Mouse (Mus musculus) heart, postnatal 0 days (tissue): ENCODE data around the gene Ptpn11. TPM values are rescaled to one million over a fixed set of nuclear protein-coding genes. Genes with fewer than 3 reads are reported as not detected.
"Not testable (repeated sequence)": the region's sequence is repeated elsewhere in the genome, so short reads cannot be mapped to it uniquely, and the experiment has no call there.

Experiments used
- ATAC-seq: fragments of 200-750 bp; cut with Nextera tagmentation; 2 replicates; pipeline ENCODE4 v1.8.0; 2017; ENCODE audit warnings: low read depth, moderate number of reproducible peaks, moderate library complexity; ENCODE audit not compliant: insufficient read depth
- DNase-seq: peaks from one replicate; pipeline ENCODE4 v3.0.0-alpha.2; 2016; ENCODE audit warnings: low spot score
- H3K27ac ChIP-seq: fragments of 300-500 bp; sonication (generic); 2 replicates; pipeline ENCODE4 v1.5.1; 2014; ENCODE audit warnings: low read depth, mild to moderate bottlenecking
- H3K27me3 ChIP-seq: fragments of 300-500 bp; sonication (generic); 2 replicates; pipeline ENCODE4 v1.6.1; 2014; ENCODE audit warnings: low read length, mixed read lengths; ENCODE audit not compliant: control insufficient read depth, insufficient read depth
- H3K36me3 ChIP-seq: fragments of 300-500 bp; sonication (generic); replicated peaks from 2 replicates; pipeline ENCODE4 v1.6.1; 2014; ENCODE audit warnings: low read length, mixed read lengths; ENCODE audit not compliant: control insufficient read depth, insufficient read depth
- H3K4me1 ChIP-seq: fragments of 300-500 bp; sonication (generic); 2 replicates; pipeline ENCODE4 v1.6.1; 2014; ENCODE audit warnings: antibody characterized with exemption; ENCODE audit not compliant: control insufficient read depth, insufficient read depth
- H3K4me2 ChIP-seq: fragments of 300-500 bp; sonication (generic); 2 replicates; pipeline ENCODE4 v1.6.1; 2014; ENCODE audit warnings: low read depth, mild to moderate bottlenecking, low read length, moderate library complexity
- H3K4me3 ChIP-seq: fragments of 300-500 bp; sonication (generic); 2 replicates; pipeline ENCODE4 v1.5.1; 2014; ENCODE audit warnings: low read depth, low read length
- H3K9ac ChIP-seq: fragments of 300-500 bp; sonication (generic); replicated peaks from 2 replicates; pipeline ENCODE4 v1.6.1; 2014; ENCODE audit warnings: low read depth, low read length, mixed read lengths
- H3K9me3 ChIP-seq: fragments of 300-500 bp; sonication (generic); replicated peaks from 2 replicates; pipeline ENCODE4 v1.6.1; 2016; ENCODE audit warnings: low read length; ENCODE audit not compliant: control insufficient read depth
- CTCF ChIP-seq: IDR thresholded peaks from 2 replicates; pipeline ENCODE4 v1.5.1; 2016; ENCODE audit warnings: antibody characterized with exemption, control low read depth, low read depth
- EP300 ChIP-seq: IDR thresholded peaks from 2 replicates; pipeline ENCODE4 v1.6.1; 2016; ENCODE audit warnings: antibody characterized with exemption, low read depth
- WGBS: fragments of 180-500 bp; shearing (Covaris S2); extraction: QIAGEN DNeasy Blood & Tissue Kit; methylation state at CpG from one replicate; pipeline ENCODE4 v1.1.7; 2014; 5-methylcytosine and 5-hydroxymethylcytosine counted together
- polyA plus RNA-seq: library from polyadenylated mRNA; unstranded; fragments of >200 nt; fragmentation: Nextera tagmentation; extraction: Ambion mirVana; gene quantifications from 2 replicates; pipeline ENCODE4 v1.2.1, GENCODE M21; 2015
- total RNA-seq: library from RNA; depleted of rRNA; stranded (reverse); fragments of >200 nt; gene quantifications from 2 replicates; pipeline ENCODE4 v1.2.3, GENCODE M21; 2014; ENCODE audit warnings: low replicate concordance

The Ptpn11 gene
- total and polyA plus RNA-seq, 2 experiments from 2014 or later, result 24.7 to 45.5 TPM

DNA sequence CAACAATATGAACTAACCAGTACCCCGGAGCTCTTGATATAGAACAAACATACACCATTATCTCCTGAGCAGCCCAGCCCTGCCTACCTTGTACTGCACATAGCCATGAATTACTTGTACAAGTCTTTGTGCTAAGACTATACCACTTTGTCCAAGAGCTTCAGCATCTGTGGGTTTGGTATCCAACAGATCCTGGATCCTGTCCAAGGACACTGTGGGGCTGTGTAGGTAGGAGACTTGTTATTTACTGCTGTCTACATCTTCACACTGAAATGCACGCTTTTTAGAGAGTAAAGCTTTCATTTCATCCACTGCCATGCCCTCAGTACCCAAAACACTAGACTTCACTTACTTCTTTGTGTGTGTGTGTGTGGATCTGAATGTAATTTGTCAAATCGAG is 33.7 kb upstream of the Ptpn11 start:
- 76% methylated on average over 3 of the region's 3 CpGs for WGBS
- H3K4me3 ChIP-seq, result no peak overlapping the region
- H3K27me3 ChIP-seq, result no peaks in the 10 kb centered on the region
- no peak overlapping the region for H3K27ac ChIP-seq
- H3K9ac ChIP-seq, result no peak overlapping the region
- no peaks in the 10 kb centered on the region for H3K9me3 ChIP-seq
- H3K36me3 ChIP-seq, result no peaks in the 10 kb centered on the region
- ATAC-seq, result no peak
- H3K4me1 ChIP-seq, result peaks cover 19% of the 10 kb centered on the region
- no peak for DNase-seq
- no peak for TF ChIP-seq EP300
- no peak for TF ChIP-seq CTCF
- H3K4me2 ChIP-seq, result no peak overlapping the region

DNA sequence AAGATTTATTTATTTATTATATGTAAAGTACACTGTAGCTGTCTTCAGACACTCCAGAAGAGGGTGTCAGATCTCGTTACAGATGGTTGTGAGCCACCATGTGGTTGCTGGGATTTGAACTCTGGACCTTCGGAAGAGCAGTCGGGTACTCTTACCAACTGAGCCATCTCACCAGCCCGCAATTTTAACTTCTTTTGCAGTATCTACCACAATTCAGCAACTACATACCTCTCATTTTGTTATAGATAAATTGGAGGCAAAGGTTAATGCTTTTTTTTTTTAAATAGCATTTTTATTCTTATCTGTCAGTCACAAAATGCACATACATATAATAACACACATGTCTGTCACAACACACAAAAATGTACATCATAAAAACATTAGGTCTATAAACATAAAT is 32.8 kb upstream of the Ptpn11 start:
- peaks cover 19% of the 10 kb centered on the region for H3K4me1 ChIP-seq
- not testable (repeated sequence) for H3K36me3 ChIP-seq, H3K9me3 ChIP-seq, H3K27me3 ChIP-seq, H3K4me3 ChIP-seq, H3K9ac ChIP-seq, DNase-seq, H3K4me2 ChIP-seq, H3K27ac ChIP-seq, ATAC-seq
- WGBS, result 95% methylated on average over 4 of the region's 4 CpGs

DNA sequence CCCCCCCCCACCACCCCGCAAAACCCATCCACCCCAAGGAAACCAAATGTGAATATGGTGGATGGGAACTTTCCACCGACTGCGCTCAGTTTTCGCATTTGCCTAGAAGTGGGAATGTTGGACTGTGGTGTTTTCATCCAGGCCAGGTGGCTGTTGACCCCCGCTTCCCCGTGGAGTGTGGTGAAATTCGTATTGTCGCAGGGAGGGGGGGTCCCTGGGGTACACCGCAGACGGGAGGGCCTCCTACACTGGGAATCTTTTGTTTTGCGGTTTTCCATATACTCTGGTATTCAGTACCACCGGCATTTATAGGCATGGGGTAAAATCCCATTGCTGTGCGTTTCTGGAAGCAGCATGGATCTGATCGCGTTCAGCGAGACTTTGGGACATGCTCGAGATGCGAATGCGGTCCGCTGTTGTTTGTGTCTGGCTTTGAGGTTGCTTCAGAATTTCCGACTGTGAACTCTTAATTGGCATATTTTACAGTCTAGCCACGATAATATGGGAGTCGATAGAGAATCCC is 30.2 kb upstream of the Ptpn11 start:
- DNase-seq, result no peak
- no peak for ATAC-seq
- 23% methylated on average over 23 of the region's 23 CpGs for WGBS
- Histone ChIP-seq H3K4me2 (peak overlapping the region; percentile 90), H3K9me3 (no peaks in the 10 kb centered on the region), H3K36me3 (no peaks in the 10 kb centered on the region), H3K4me3 (peak overlapping the region; percentile 95), H3K27me3 (no peaks in the 10 kb centered on the region), H3K4me1 (peaks cover 19% of the 10 kb centered on the region), H3K27ac (no peak overlapping the region), H3K9ac (peak overlapping the region; percentile 90)
- TF ChIP-seq EP300 (no peak), CTCF (no peak)

DNA sequence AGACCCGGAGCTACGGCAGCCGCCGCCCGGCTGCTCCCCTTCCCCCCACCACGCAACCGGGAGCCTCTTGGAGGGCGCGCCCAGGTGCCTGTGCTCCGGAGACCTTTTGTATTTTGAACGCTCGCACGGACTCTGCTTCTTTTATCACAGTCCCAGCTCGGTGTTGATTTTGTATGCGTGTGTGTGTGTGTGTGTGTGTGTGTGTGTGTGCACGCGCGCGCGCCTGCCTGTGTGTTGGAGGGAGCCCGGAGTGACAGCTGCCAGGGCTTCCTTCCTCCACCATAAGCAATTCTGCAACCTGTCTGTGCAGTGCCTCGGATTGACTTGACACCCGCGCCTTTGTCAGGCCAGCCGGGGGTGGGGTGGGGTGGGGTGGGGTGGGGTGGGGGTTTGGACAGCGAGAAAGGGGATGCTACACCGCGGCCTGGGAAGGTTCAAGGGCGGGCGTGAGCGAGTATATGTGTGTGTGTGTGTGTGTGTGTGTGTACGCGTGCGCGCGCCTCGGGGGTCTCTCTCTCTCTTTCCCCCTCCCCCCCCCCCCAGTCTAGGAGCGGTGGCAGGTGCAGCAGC is 29.6 kb upstream of the Ptpn11 start:
- H3K9ac ChIP-seq, result peak overlapping the region; percentile 90
- H3K4me3 ChIP-seq, result peak overlapping the region; percentile 95
- DNase-seq, result no peak
- no peaks in the 10 kb centered on the region for H3K36me3 ChIP-seq
- H3K27me3 ChIP-seq, result no peaks in the 10 kb centered on the region
- WGBS, result under 1% methylated on average over 26 of the region's 38 CpGs
- ATAC-seq, result peak; percentile 31; the same call in 1 of the 2 replicates
- TF ChIP-seq CTCF (no peak), EP300 (no peak)
- no peaks in the 10 kb centered on the region for H3K9me3 ChIP-seq
- H3K4me1 ChIP-seq, result peaks cover 14% of the 10 kb centered on the region
- peak overlapping the region; percentile 88 for H3K27ac ChIP-seq
- H3K4me2 ChIP-seq, result peak overlapping the region; percentile 90

DNA sequence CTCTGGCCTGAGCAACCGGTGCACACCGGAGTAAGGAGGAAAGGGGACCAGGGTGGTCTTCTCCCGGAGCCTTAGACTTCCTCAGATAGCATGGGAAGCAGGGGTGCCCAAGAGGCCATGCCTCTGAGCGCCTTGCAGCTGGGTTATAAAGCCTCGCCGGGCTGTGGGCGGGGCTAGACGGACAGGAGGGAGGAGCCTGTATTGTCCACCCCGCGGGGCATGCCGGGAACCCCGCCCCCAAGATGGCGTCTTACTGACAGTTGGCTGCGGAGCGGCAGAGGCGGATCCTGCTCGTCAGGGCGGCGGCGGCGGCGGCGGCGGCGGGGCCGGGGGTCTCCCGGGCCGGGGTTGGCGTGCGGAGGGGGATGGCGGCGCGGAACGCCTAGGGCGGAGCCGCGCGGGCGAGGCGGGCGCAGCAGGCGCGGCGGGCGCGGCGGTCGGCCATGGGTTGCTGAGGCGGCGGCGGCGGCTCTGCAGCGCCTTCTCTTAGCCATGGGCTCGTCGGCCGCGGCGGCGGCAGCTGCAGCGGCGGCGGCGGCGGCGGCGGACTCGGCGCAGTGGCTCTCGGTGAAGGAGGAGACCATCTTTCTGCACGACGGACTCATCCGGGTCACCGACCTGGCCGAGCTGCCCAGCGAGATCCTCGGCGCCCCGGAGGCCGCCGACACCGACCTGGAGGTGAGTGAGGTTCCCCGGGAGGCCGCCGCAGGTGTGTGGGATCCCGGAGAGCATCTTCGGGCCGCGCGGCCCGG is 29.0 kb upstream of the Ptpn11 start, which contains the start of gene Hectd4:
Gene Hectd4 (plus strand): TSS at position 240 of the 752 bp plus-strand sequence.
- TF ChIP-seq EP300 (no peak), CTCF (no peak)
- Histone ChIP-seq H3K27ac (peak within 1 kb of the TSS; percentile 88), H3K36me3 (no peaks in the 10 kb centered on the region), H3K9me3 (no peaks in the 10 kb centered on the region), H3K27me3 (no peaks in the 10 kb centered on the region), H3K4me2 (peak within 1 kb of the TSS; percentile 90), H3K9ac (peak within 1 kb of the TSS; percentile 90), H3K4me3 (peak within 1 kb of the TSS; percentile 95), H3K4me1 (peaks cover 7% of the 10 kb centered on the region; the same call in 1 of the 2 replicates)
- ATAC-seq (peak; percentile 97), DNase-seq (peak; percentile 93)
- 1% methylated on average over 49 of the region's 90 CpGs for WGBS
